Mouse (Mus musculus) ovary, adult 18-20 months (tissue): ENCODE data around the gene Col28a1.

Experiments
- DNase-seq: peaks from one replicate; pipeline ENCODE4 v3.0.0; 2022; ENCODE audit warnings: low spot score, mixed read lengths

Col28a1 gene

GRCm38 (mm10) chr6:8119116-8119515 is 73.3 kb downstream of the Col28a1 start:
- no peak for DNase-seq

DNA sequence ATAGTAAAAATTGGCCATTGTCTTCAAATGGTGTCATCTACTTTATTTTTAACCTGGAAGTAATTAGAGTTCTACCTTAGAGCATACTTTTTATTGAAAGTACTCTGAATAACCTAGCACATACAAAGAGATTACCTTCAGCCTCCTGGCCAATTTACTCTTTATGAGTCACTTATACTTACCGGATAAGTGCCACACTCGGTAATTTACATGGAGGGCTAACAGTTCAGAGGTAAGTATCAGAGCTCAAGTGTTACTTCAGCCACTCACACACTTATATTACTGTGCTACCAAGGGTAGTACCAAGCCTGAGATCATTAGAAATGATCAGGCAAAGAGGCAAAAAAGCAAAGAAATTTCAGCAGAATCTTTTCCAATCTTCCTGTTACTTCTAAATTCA is 73.8 kb downstream of the Col28a1 start:
- DNase-seq: no peak

DNA sequence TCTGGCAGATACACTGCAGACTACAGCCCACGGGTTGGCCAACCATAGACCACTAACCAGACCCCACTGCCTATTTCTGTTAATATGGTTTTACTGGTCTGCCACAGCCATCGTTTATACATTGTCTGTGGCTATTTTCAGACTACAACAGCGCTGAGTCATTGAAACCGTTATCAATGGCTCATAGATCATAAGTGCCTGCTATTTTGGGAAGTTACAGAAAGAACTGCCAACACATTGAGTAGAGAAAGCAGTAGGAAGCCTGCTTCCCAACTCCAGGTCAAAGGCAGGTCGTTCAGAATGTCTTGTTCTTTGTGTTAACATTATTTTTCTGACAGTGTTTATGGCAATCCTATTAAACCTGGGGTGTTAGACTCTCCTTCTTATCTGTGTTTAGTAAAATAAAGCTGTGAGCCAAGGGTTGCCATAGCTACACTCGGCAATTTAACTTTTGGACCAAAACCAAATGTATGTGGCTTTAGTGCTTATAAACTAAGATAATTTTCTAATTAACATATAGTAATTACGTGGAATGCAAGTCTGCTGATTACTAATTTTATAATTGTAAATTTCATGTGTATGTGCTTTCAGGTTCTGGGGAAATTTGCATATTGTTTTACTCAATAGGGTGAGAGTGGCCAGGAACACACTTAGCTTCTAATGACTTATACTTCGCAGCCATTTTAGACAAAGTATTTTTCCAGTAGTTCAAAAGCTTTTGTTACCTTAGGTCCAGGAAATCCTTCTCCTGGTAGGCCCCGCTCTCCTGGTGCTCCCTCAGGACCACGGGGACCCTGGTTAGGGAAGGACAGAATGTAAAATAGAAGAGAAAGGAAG is 86.3 kb downstream of the Col28a1 start:
- no peak for DNase-seq

DNA sequence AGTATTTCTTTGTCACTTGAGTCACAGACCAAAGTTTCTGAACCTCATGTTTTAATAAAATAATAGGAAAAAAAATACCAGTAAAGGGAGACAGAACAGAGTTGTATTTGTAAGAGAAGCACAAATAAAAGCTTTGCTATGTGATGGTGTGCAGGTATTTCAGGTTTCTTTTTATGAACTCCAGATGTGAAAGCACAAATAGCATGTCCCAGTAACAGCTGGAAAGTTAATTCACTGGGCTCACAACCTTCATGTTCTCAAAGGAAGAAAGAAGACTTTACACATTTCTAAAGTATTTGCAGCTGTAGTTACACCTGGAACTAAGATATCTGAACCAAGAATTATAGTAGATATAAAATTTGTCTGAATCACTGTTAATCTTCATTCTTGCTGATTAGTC is 91.2 kb downstream of the Col28a1 start:
- no peak for DNase-seq

- no peak for DNase-seq
Observed at GRCm38 (mm10) chr6:8095856-8096255, 96.6 kb downstream of the Col28a1 start.

DNA sequence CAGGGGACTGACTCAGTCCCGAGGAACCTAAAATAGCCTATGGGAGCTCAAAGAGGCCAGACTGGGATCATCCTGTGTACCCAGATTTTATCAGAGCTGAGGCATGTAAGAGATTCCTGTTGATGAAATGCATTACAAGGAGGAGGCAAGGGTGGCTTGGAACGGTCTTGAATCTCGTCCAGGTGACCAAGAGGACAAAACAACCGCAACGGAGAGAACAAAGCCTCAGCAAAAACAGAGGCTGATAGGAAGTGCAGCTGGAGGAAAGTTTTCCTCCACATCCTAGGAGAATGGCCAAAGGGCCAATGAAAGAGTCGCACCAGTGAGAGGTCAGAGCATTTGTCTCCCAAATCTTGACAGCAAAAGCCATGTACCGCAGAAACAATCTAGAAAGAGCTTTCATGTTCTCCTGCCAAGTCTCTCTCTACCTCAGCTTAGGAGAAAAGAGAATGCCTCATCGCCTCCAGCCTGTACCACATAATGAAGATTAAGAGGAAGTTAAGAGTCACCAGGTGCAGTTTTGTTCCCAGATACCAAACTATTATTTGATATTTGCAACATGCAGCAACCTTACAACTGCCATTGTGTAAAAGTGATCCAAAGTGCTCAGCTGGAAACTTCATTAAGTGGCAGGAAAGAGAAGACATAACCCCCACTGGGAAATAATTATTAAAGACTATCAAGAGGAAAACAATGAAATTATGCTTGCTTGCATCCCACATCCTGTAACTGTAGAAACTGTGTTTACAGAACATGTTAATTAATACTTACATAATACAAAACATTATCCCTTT is 98.1 kb downstream of the Col28a1 start:
- no peak for DNase-seq

GRCm38 (mm10) chr6:8093556-8093955 is 98.9 kb downstream of the Col28a1 start:
- DNase-seq: no peak

DNA sequence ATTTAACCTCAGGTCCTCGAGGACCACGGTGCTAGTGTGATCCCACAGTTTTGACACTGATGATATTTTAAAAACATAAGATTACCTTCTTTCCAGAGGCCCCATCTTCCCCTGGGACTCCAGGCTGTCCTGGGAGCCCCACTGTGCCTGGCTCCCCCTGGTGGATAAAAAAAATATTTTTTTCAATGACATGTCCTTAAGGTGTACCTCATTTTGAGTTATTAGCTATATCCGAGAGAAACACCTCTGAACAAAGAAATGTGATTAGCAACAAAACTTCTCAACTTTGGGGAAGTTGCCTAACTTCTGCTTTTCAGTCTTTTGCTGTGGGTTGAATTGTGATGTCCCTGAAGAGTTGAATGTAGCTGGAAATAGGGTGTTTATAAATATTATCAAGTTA is 105.6 kb downstream of the Col28a1 start:
- no peak for DNase-seq

GRCm38 (mm10) chr6:8084806-8085205 is 107.6 kb downstream of the Col28a1 start:
- no peak for DNase-seq

- DNase-seq: no peak
Observed at GRCm38 (mm10) chr6:8083196-8083595, 109.2 kb downstream of the Col28a1 start.

DNA sequence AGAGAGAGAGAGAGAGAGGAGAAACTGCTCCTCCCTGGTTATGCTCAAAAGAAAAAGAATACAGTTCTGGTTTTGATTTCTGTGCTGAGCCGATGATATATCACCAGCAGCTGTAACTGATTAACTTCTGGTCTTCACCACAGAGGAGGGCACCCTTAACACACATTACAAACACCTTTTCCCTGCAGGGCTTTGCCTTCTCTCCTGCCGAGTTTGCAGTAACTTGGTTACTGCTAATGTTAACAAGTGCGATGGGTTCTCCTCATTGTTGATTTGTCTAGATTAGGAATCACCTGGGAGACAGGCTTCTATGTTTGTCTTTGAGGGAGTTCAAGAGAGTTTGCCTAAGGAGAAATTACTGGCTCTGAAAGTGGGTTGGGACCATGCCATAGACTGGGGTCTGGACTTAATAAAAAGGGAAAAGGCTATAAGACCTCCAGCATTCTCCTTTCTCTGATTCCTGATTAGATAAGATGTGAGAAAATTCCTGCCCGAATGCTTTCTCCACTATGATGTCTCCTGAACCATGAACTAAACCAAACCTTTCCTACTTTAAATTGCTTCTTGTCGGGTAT is 114.8 kb downstream of the Col28a1 start:
- no peak for DNase-seq

- no peak for DNase-seq
Observed at GRCm38 (mm10) chr6:8074914-8075313, 117.5 kb downstream of the Col28a1 start.

DNA sequence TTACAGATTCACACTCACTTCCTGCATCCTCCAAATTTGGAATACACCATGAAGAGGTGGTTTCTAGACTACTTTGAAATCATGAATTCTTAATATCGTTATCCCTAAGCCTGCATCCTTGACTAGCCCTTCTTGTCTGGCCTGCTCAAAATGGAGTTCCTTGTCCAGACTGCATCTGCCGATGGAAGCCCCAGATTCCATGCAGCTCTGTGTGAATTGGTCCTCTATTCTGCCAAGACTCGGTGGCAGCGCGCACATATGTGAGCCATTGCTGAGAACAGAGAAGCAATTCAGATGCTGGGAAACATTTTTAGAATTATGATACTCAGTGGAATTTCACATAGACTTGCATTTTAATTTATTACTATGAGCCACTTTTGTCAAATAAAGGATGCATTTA is 123.4 kb downstream of the Col28a1 start:
- DNase-seq: no peak

- no peak for DNase-seq
Observed at GRCm38 (mm10) chr6:8068394-8068793, 124.0 kb downstream of the Col28a1 start.

DNA sequence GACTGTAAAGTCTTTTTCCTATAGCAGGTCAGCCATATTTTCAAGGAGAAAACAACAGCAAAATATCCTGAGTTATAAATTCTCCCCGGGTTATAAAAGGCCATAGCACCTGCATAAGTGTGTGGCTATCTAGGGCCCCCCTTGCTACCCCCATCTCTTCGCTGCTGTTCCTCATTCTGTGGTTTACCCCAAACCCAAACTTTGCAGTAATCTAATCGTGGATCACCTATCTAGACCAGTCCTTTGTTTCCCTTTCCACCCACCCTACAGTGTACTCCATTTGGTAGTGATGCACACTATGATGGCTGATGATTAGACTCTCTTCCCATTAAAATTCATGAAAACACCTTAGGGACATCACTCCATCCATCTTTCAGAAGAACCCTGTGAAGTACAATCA is 125.3 kb downstream of the Col28a1 start:
- no peak for DNase-seq

GRCm38 (mm10) chr6:8066208-8066607 is 126.2 kb downstream of the Col28a1 start:
- DNase-seq: peak; percentile 5

DNA sequence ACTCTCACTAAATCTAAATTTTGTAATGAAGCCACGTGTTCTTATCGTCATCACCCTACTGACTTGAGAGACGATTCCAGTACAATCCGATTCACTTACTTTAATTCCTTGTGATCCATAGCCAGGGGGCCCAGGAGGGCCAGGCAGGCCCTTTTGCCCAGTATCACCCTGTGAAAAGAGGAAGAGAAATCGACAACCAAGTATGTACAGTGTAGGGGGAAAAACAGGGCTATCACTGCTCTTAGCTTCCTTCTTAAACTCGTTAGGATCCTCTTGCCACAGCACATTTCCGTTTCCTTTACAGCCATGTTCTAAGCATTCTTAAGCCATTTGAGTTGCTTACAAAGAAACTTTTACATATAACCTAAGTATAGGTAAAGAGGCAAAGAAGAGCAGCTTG is 133.2 kb downstream of the Col28a1 start:
- no peak for DNase-seq

- DNase-seq: no peak
Observed at GRCm38 (mm10) chr6:8048216-8048615, 144.2 kb downstream of the Col28a1 start.

- peak; percentile 50 for DNase-seq
Observed at GRCm38 (mm10) chr6:8046446-8046845, 146.0 kb downstream of the Col28a1 start.

DNA sequence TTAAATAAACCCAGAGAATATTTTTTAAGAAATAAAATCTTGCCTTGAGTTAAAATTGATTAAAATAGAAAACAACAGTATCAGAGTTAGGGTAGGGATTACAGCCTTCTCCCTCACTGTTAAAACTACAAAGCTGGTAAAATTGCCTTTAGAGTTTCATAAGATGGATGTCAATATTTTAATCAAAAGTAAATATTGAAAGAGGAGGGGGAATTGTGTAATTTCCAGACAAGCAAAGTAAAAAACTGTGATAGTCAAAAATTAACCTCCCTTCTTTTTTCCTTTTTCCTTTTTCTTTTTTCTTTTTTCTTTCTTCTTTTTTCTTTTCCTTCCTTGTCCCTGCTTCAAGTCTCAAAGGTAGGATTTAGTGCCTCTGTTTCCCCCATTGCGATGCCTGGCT is 146.6 kb downstream of the Col28a1 start:
- no peak for DNase-seq

DNA sequence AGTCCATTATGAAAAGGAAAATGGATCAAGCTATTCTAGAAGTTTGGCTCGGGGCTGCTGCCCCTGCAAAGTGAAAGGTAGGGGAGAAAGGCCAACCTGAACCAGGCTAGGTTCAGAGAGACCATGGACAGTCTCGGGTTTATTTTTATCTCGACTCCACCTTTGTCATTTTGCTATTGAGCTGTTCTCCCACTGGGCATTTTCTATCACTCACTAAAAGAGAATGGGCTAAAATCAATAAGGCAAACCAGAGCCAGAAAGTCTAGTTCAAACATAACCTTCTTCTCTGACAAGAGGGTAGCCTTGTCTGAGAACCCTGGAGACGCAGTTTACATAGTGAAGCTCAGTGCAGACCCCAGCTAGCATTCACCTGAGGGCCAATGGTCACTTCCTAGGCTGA is 163.7 kb downstream of the Col28a1 start:
- DNase-seq: no peak

GRCm38 (mm10) chr6:8025332-8026129 is 166.9 kb downstream of the Col28a1 start:
- no peak for DNase-seq
